Mouse (Mus musculus): Measurements from ENCODE around the gene Rnf41.

DNA sequence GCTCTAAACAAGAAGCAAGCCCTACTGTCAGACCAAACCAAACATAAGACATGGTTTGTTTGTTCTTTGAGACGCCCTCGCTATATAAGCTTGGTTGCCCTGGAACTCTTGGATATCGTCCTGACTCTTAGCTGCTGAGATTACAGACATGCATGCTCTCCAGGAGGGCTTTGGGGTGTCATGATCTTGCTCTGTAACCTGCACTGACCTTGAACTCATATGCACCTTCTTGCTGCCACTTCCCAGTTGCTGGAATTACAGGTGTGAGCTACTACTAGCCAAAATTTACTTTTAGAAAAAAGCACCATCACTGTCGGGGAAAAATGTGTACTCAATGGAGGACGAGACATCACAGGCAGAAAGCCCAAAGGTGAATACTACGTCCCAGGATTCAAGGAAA, 41.9 kb upstream of the Rnf41 start:
- no peak for TF ChIP-seq GATA1 (IDR thresholded peaks at IDR 0.05; ENCODE audit: low read length)
- no peak for TF ChIP-seq TAL1 (IDR thresholded peaks at IDR 0.05; ENCODE audit: low read length)
